Mouse (Mus musculus): ENCODE results near the gene Cacna2d3.

Gene Cacna2d3

GRCm38 (mm10) chr14:29009644-29010043, 712.0 kb downstream of the Cacna2d3 start:
- DNase-seq (ENCODE audit: low spot score), result no peak

- DNase-seq (ENCODE audit: low spot score), result no peak
These were observed 716.3 kb downstream of the Cacna2d3 start for GRCm38 (mm10) chr14:29005228-29005840.

GRCm38 (mm10) chr14:28996569-28996968, 725.1 kb downstream of the Cacna2d3 start:
- DNase-seq (ENCODE audit: low spot score), result no peak

GRCm38 (mm10) chr14:28988211-28988900, 733.3 kb downstream of the Cacna2d3 start:
- DNase-seq (ENCODE audit: low spot score), result no peak

- no peak for DNase-seq (ENCODE audit: low spot score)
These were observed 737.4 kb downstream of the Cacna2d3 start for GRCm38 (mm10) chr14:28984276-28984675.

- DNase-seq (ENCODE audit: low spot score), result no peak
These were observed 741.2 kb downstream of the Cacna2d3 start for GRCm38 (mm10) chr14:28980482-28980881.

- no peak for DNase-seq (ENCODE audit: low spot score)
These were observed 742.4 kb downstream of the Cacna2d3 start for GRCm38 (mm10) chr14:28979230-28979629.

GRCm38 (mm10) chr14:28972620-28973019, 749.0 kb downstream of the Cacna2d3 start:
- DNase-seq (ENCODE audit: low spot score), result no peak

GRCm38 (mm10) chr14:28969247-28969646, 752.4 kb downstream of the Cacna2d3 start:
- no peak for DNase-seq (ENCODE audit: low spot score)

GRCm38 (mm10) chr14:28966881-28967280, 754.8 kb downstream of the Cacna2d3 start:
- no peak for DNase-seq (ENCODE audit: low spot score)

- DNase-seq (ENCODE audit: low spot score), result no peak
These were observed 760.3 kb downstream of the Cacna2d3 start for GRCm38 (mm10) chr14:28961379-28961778.

GRCm38 (mm10) chr14:28959042-28959441, 762.6 kb downstream of the Cacna2d3 start:
- DNase-seq (ENCODE audit: low spot score), result no peak

GRCm38 (mm10) chr14:28958131-28959015, 763.3 kb downstream of the Cacna2d3 start:
- DNase-seq (ENCODE audit: low spot score), result peak; percentile 49

- DNase-seq (ENCODE audit: low spot score), result no peak
These were observed 766.5 kb downstream of the Cacna2d3 start for GRCm38 (mm10) chr14:28955181-28955580.

- no peak for DNase-seq (ENCODE audit: low spot score)
These were observed 767.1 kb downstream of the Cacna2d3 start for GRCm38 (mm10) chr14:28954588-28954987.

GRCm38 (mm10) chr14:28954086-28954485, 767.6 kb downstream of the Cacna2d3 start:
- no peak for DNase-seq (ENCODE audit: low spot score)

- DNase-seq (ENCODE audit: low spot score), result no peak
These were observed 768.3 kb downstream of the Cacna2d3 start for GRCm38 (mm10) chr14:28953409-28953808.

GRCm38 (mm10) chr14:28950499-28950898, 771.2 kb downstream of the Cacna2d3 start:
- DNase-seq (ENCODE audit: low spot score), result no peak

- DNase-seq (ENCODE audit: low spot score), result no peak
These were observed 771.9 kb downstream of the Cacna2d3 start for GRCm38 (mm10) chr14:28949785-28950184.

- no peak for DNase-seq (ENCODE audit: low spot score)
These were observed 773.4 kb downstream of the Cacna2d3 start for GRCm38 (mm10) chr14:28948019-28948850.

GRCm38 (mm10) chr14:28932746-28933293, 788.8 kb downstream of the Cacna2d3 start:
- no peak for DNase-seq (ENCODE audit: low spot score)
